Mouse (Mus musculus) central nervous system, embryonic 11.5 days (tissue): ENCODE results near the gene Fam173b. TPM values are rescaled to one million over a fixed set of nuclear protein-coding genes. Genes with fewer than 3 reads are reported as not detected.

Source experiments
- polyA plus RNA-seq: library from polyadenylated mRNA; depleted of rRNA; stranded (reverse); fragments of >200 nt; gene quantifications from 2 replicates; pipeline ENCODE4 v1.2.3, GENCODE M21; 2012; rRNA removed

The Fam173b gene
- 15.8 and 22.8 TPM in 2 replicates for polyA plus RNA-seq

DNA sequence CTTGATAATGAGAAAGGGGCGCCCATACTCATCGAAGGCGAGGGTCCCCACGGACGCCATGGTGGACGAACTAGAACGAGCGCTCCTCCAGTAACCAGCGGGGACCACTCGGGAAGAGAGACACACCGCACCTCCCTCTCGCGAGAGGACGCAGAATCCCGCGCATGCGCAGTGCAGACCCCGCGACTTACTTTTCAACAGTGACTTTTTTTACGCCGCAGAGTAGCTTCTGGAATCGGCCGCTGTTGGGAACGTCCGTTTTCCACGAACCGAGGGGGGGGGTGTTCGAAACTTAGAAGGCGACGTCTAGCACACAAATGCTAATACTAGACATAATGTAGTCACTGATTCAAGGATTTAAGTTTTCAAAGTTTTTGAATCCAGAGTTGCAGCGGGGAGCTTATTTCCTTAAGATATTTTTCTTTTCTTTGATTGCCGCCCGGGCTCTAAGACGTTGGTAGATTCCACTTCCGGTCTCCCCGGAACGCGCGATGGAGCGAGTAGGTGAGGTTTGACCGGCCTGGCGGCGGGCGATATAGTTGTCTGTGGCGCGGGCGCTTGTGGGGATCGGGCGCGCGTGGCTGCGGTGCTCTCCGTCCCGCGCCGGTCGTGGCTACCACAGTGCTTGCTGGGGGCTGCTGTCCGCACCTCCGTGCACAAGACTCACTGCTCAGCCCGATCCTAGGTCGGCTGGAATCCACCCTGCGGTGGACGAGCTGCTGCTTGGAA, at the start of gene Fam173b, which contains the start of gene Cct5:
Fam173b (plus strand) TSS at position 207 of the 729 bp plus-strand sequence.
Cct5 (minus strand) TSS at position 159 of the 729 bp plus-strand sequence.

DNA sequence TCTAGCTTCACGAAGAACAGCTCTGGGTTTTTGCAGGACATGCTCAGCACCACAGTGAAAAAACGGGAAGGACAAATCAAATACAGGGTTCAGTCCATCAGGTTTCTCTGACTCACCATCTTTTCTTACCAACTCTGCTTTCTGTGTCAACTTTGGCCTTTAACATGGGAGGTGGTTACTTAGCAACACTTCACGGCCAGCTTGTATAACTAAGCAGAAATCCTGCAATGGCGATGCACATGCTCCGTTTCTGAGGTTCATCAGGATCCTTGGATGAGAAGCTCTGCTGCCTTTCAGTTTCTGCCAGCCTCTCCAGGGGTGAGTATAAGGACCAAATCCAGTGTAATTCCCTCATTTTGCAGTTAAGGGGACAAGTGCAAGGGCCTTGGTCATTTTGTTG, 36.5 kb upstream of the Fam173b start, which contains the start of gene Cmbl:
Cmbl (plus strand) TSS at position 206 of the 400 bp plus-strand sequence.

Other genes starting within 250 kb of the Fam173b start
- 0.37 and 0.77 TPM in 2 replicates for gene Ankrd33b, start 234.1 kb upstream of the Fam173b start, polyA plus RNA-seq
- 1.3 and 1.7 TPM in 2 replicates for gene Ropn1l, start 148.1 kb upstream of the Fam173b start, polyA plus RNA-seq
- 38.4 and 46.2 TPM in 2 replicates for gene March6, start 70.8 kb upstream of the Fam173b start, polyA plus RNA-seq
- 1.5 and 2.1 TPM in 2 replicates for gene Cmbl, start 36.5 kb upstream of the Fam173b start, polyA plus RNA-seq
- gene Cct5, start within 50 bp of the Fam173b start, polyA plus RNA-seq, result 505 and 579 TPM in 2 replicates